Mouse (Mus musculus) testis, adult 2 months (tissue): ENCODE results near the gene Mpz. TPM values are rescaled to one million over a fixed set of nuclear protein-coding genes. Genes with fewer than 3 reads are reported as not detected.

Experiments
- H3K27ac ChIP-seq: fragments of 200-500 bp; 2 replicates; pipeline ENCODE4 v1.5.1; 2012; ENCODE audit warnings: low read depth, low read length; ENCODE audit not compliant: control insufficient read depth, insufficient read depth
- H3K27me3 ChIP-seq: fragments of 200-500 bp; 2 replicates; pipeline ENCODE4 v1.6.1; 2012; ENCODE audit warnings: mild to moderate bottlenecking, low read length, moderate library complexity; ENCODE audit not compliant: control insufficient read depth, insufficient read depth
- H3K36me3 ChIP-seq: fragments of 200-500 bp; 2 replicates; pipeline ENCODE4 v1.6.1; 2012; ENCODE audit warnings: mild to moderate bottlenecking, low read length; ENCODE audit not compliant: control insufficient read depth, insufficient read depth
- H3K4me1 ChIP-seq: fragments of 200-500 bp; 2 replicates; pipeline ENCODE4 v1.6.1; 2012; ENCODE audit warnings: low read length; ENCODE audit not compliant: control insufficient read depth, insufficient read depth
- H3K4me3 ChIP-seq: fragments of 200-500 bp; 2 replicates; pipeline ENCODE4 v1.5.1; 2012; ENCODE audit warnings: low read depth, mild to moderate bottlenecking, low read length, moderate library complexity, mixed read lengths; ENCODE audit not compliant: control insufficient read depth
- CTCF ChIP-seq: fragments of 200-500 bp; IDR thresholded peaks from 2 replicates; pipeline ENCODE4 v1.5.1; 2012; ENCODE audit warnings: low read depth, mild to moderate bottlenecking, inconsistent platforms, low read length, moderate library complexity; ENCODE audit not compliant: control insufficient read depth, insufficient read depth, insufficient replicate concordance
- POLR2A ChIP-seq: fragments of 200-500 bp; IDR thresholded peaks from 2 replicates; pipeline ENCODE4 v1.6.1; 2012; ENCODE audit warnings: low read depth, mild to moderate bottlenecking, inconsistent platforms, low read length, moderate library complexity; ENCODE audit not compliant: control insufficient read depth
- polyA plus RNA-seq: library from polyadenylated mRNA; depleted of rRNA; stranded (reverse); fragments of >200 nt; gene quantifications from 2 replicates; pipeline ENCODE4 v1.2.3, GENCODE M21; 2012

Gene Mpz
- polyA plus RNA-seq, 1 experiment, result 2.8 TPM

GRCm38 (mm10) chr1:171189476-171190114 lies 39.1 kb downstream of the Mpz start:
- Histone ChIP-seq H3K4me3 (no peak overlapping the region), H3K27ac (peak overlapping the region; percentile 68), H3K36me3 (no peaks in the 10 kb centered on the region), H3K4me1 (peaks cover 17% of the 10 kb centered on the region), H3K27me3 (no peaks in the 10 kb centered on the region)
- TF ChIP-seq POLR2A (no peak), CTCF (no peak)

DNA sequence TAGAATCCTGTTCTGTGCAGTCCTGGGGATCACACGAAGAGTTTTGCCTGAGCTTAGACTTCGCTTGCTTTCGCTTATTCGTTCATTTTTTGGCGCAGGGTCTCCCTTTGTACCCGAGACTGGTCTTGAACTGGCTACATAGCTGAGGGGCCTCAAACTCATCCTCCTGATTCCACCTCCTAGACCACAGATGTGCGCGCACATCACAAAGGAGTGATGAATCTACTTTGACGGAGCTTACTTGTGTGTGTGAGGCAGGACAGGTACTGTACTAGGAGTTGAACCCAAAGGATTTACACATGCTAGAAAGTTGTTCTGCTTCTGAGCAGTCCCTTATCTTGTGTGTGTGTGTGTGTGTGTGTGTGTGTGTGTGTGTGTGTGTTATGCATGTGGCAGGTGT lies 40.3 kb downstream of the Mpz start:
- no peaks in the 10 kb centered on the region; the same call in 1 of the 2 replicates for H3K27me3 ChIP-seq
- H3K36me3 ChIP-seq, result no peaks in the 10 kb centered on the region
- no peak overlapping the region for H3K4me3 ChIP-seq
- no peak for TF ChIP-seq CTCF
- H3K4me1 ChIP-seq, result peaks cover 19% of the 10 kb centered on the region
- no peak overlapping the region for H3K27ac ChIP-seq

DNA sequence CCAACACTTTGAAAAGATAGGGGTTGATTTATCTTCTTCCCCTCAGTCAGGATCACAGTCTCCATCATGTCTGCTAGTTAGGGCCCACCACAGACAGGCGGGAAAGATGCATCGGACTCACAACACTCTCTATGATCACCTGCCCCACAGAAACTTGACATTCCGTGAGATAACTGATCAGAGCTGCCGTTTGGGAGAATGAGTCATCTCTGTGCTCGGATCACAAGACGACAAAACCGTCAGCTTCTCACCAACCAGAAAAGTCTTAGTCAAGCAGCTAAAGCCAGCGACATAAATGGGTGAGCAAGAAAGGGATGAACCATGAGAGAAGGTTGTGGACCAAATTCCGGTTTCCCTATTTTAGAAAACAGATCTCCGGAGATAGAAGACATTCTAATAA lies 41.8 kb downstream of the Mpz start:
- no peaks in the 10 kb centered on the region; the same call in 1 of the 2 replicates for H3K27me3 ChIP-seq
- TF ChIP-seq POLR2A, result no peak
- no peak for TF ChIP-seq CTCF
- H3K27ac ChIP-seq, result no peak overlapping the region
- no peaks in the 10 kb centered on the region for H3K36me3 ChIP-seq
- no peak overlapping the region for H3K4me3 ChIP-seq
- peaks cover 23% of the 10 kb centered on the region for H3K4me1 ChIP-seq

GRCm38 (mm10) chr1:171193093-171193840 lies 42.8 kb downstream of the Mpz start:
- Histone ChIP-seq H3K36me3 (no peaks in the 10 kb centered on the region), H3K27ac (peak overlapping the region; percentile 16; the same call in 1 of the 2 replicates), H3K4me3 (no peak overlapping the region), H3K27me3 (no peaks in the 10 kb centered on the region; the same call in 1 of the 2 replicates), H3K4me1 (peaks cover 21% of the 10 kb centered on the region)
- TF ChIP-seq POLR2A (no peak), CTCF (no peak)

DNA sequence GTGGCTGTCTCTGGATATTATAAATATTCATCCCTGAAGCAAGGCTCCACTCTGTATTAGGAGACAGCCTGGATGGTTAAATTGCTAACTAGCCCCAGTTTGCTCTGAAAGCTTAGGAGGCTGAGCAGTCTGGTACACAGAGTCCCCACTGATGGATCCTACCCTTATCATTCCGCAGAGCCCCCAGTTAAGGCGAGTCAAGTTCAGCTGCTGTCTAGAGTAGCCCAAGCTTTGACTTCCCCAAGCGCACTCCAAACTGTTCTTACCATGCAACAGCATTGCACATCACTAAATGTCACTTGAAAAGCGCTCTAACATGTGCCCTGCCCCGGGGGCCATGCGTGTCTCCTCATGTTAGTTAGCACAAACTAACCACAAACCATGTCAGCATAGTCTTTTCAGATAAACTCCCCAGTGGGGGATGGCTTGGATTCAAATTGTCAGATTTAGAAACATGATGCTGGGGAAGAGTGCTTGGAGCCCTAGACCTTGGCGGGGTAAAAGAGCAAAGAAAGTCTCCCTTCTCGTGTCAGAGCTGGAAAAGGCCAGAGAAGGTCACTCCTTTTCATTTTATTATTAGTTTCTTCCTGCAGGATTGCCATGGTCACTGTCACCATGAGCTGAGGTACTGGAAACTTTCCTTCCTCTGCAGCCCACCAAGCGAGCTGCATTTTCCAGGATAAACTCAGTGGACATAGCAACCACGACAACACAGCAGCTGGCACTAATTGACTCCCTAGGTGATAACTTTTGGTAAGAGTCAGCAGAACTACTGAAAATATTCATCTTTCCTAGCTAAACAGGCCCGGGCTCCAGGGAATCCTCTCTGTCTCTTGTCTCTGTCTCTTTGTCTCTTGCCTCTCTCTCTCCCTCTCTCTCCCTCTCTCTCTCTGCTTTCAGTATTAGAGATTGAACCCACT lies 43.7 kb downstream of the Mpz start:
- H3K27me3 ChIP-seq, result no peaks in the 10 kb centered on the region; the same call in 1 of the 2 replicates

DNA sequence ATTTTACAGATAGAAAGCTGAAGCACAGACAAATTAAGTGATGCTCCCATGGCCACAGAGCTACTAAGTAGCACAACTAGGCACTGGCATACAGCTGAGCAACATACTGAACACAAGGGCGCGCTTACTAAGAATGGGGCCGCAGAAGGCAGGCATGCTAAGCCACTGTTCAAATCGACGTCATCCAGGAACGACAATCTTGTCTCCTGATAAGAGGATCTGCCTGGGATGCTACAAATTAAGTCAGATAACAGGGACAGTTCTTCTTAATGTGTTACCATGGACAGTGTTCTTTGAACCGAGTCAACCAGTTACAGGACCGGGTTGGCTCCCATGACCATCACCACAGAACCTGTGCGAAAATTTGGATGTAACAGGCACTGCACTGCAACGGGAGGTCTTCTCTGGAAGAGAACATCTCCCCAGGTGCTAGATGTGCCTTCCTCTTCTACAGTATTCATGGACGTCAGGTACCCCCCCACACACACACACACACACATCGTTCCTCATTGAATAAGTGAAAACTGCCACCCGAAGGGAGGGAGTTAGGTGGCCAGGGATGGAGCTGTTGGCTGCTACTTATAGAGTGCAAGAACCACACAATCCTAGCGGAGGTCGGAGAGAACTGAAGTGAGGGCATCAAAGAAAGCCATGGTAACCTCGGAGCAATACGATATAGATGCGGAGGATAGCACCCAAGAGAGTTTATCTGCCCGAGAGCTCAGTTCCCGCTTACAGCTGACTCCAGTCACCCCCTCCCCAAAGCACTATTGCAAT lies 44.7 kb downstream of the Mpz start:
- no peaks in the 10 kb centered on the region for H3K36me3 ChIP-seq
- peaks cover 13% of the 10 kb centered on the region for H3K4me1 ChIP-seq
- no peaks in the 10 kb centered on the region; the same call in 1 of the 2 replicates for H3K27me3 ChIP-seq
- H3K27ac ChIP-seq, result no peak overlapping the region
- TF ChIP-seq POLR2A, result no peak
- no peak for TF ChIP-seq CTCF
- H3K4me3 ChIP-seq, result peak overlapping the region; percentile 71

More for the DNA sequence above, 43.7 kb downstream of the Mpz start:
- Histone ChIP-seq H3K4me3 (no peak overlapping the region), H3K27ac (no peak overlapping the region), H3K36me3 (no peaks in the 10 kb centered on the region), H3K4me1 (peaks cover 20% of the 10 kb centered on the region)
- TF ChIP-seq POLR2A (no peak), CTCF (no peak)
